Mouse (Mus musculus) heart, embryonic 16.5 days (tissue): ENCODE data around the gene Hebp1. TPM values are rescaled to one million over a fixed set of nuclear protein-coding genes. Genes with fewer than 3 reads are reported as not detected.
A peak's percentile ranks its signal among the peaks of the same experiment; 100 is the strongest.

Experiments used
- ATAC-seq: fragments of 200-750 bp; cut with Nextera tagmentation; replicated peaks from 2 replicates; pipeline ENCODE4 v1.8.0; 2017; ENCODE audit warnings: moderate number of reproducible peaks; ENCODE audit not compliant: insufficient read depth, low FRiP score; ENCODE audit errors: extremely low read depth
- H3K27ac ChIP-seq: fragments of 300-500 bp; sonication (generic); 2 replicates; pipeline ENCODE4 v1.5.1; 2014; ENCODE audit warnings: mild to moderate bottlenecking, low read length, control low read depth, moderate library complexity
- H3K27me3 ChIP-seq: fragments of 300-500 bp; sonication (generic); 2 replicates; pipeline ENCODE4 v1.6.1; 2014; ENCODE audit warnings: low read length, mixed read lengths; ENCODE audit not compliant: control insufficient read depth, insufficient read depth
- H3K36me3 ChIP-seq: fragments of 300-500 bp; sonication (generic); 2 replicates; pipeline ENCODE4 v1.6.1; 2014; ENCODE audit not compliant: control insufficient read depth, insufficient read depth
- H3K4me1 ChIP-seq: fragments of 300-500 bp; sonication (generic); 2 replicates; pipeline ENCODE4 v1.6.1; 2014; ENCODE audit warnings: low read length, mixed read lengths; ENCODE audit not compliant: control insufficient read depth, insufficient read depth
- H3K4me2 ChIP-seq: fragments of 300-500 bp; sonication (generic); 2 replicates; pipeline ENCODE4 v1.6.1; 2014; ENCODE audit warnings: low read depth, mild to moderate bottlenecking, control low read depth, low read length
- H3K4me3 ChIP-seq: fragments of 300-500 bp; sonication (generic); 2 replicates; pipeline ENCODE4 v1.5.1; 2014; ENCODE audit warnings: mild to moderate bottlenecking, control low read depth, low read length
- H3K9ac ChIP-seq: fragments of 300-500 bp; sonication (generic); 2 replicates; pipeline ENCODE4 v1.6.1; 2014; ENCODE audit warnings: low read length, control low read depth
- H3K9me3 ChIP-seq: fragments of 300-500 bp; sonication (generic); replicated peaks from 2 replicates; pipeline ENCODE4 v1.6.1; 2016; ENCODE audit warnings: low read length; ENCODE audit not compliant: control insufficient read depth
- WGBS: fragments of 180-500 bp; shearing (Covaris S2); extraction: QIAGEN DNeasy Blood & Tissue Kit; methylation state at CpG from one replicate; pipeline ENCODE4 v1.1.7; 2014; 5-methylcytosine and 5-hydroxymethylcytosine counted together
- polyA plus RNA-seq: library from polyadenylated mRNA; unstranded; fragments of >200 nt; fragmentation: Nextera tagmentation; extraction: Ambion mirVana; gene quantifications from 2 replicates; pipeline ENCODE4 v1.2.1, GENCODE M21; 2015

Hebp1 gene
- 11.9 and 15.1 TPM in 2 replicates for polyA plus RNA-seq

DNA sequence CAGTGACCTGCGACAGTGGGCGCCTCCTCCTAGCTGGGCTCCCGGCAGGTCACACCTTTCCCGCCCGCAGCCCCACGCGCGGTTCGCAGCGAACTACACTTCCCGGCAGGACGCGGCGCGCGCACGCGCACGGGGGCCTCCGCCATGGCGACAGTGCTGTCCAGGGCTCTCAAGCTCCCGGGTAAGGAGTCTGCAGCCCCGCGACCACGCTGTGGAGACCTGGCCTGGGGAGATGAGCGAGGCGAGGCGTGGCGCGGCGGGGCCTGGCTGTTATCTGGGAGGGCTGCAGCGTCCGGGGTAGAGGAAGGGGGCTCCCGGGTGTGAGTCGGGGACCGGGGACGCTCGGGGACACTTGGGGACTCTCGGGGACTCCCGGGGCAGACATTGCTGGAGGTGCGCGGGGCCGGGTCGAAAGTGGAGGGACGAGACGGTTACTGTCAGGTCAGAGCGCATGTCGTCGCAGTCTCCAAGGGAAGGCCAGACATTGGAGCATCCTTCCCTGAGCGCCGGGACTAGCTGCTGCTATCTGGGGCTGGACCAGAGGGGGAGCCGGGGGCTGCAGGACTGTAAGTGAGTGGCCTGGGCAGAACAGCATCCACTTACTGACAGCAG lies at the start of gene Hebp1, which contains the start of gene Fam234b:
Gene Hebp1 (minus strand): TSS at position 102 of the 612 bp plus-strand sequence.
Gene Fam234b (plus strand): TSS at position 57 of the 612 bp plus-strand sequence.
- ATAC-seq: peak; percentile 86
- under 1% methylated on average over 52 of the region's 52 CpGs for WGBS
- no peaks in the 10 kb centered on the region for H3K9me3 ChIP-seq
- H3K27me3 ChIP-seq: no peaks in the 10 kb centered on the region
- H3K4me2 ChIP-seq: peak within 1 kb of the TSS; percentile 95
- peak within 1 kb of the TSS; percentile 88 for H3K4me3 ChIP-seq
- H3K4me1 ChIP-seq: peaks cover 6% of the 10 kb centered on the region
- H3K36me3 ChIP-seq: no peaks in the 10 kb centered on the region
- H3K27ac ChIP-seq: peak within 1 kb of the TSS; percentile 56
- H3K9ac ChIP-seq: peak within 1 kb of the TSS; percentile 88

DNA sequence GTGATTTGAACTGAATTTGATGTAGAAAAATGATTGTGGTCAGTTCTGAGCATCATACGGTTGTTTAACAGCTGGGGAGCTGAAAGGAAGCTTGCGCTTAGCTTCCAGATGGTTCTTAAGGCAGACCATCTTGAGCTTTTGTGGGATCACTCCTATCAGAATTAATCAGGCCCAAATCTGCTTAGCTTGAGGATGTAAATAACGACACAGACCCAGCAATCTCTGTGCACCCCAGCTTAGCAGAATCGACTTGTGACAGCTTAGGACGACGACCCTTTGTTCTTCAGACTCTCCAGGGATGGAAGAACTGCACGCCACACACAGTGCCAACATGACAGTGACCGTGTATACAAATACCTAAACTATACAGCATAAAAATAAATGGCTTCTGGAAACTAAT lies 47.8 kb upstream of the Hebp1 start:
- no peaks in the 10 kb centered on the region for H3K9me3 ChIP-seq
- no peak overlapping the region for H3K9ac ChIP-seq
- no peak overlapping the region for H3K27ac ChIP-seq
- WGBS: 75% methylated on average over 8 of the region's 8 CpGs
- no peak overlapping the region for H3K4me3 ChIP-seq
- H3K36me3 ChIP-seq: no peaks in the 10 kb centered on the region
- no peak for ATAC-seq
- no peak overlapping the region for H3K4me2 ChIP-seq
- H3K27me3 ChIP-seq: no peaks in the 10 kb centered on the region; the same call in 1 of the 2 replicates
- peaks cover 12% of the 10 kb centered on the region for H3K4me1 ChIP-seq

DNA sequence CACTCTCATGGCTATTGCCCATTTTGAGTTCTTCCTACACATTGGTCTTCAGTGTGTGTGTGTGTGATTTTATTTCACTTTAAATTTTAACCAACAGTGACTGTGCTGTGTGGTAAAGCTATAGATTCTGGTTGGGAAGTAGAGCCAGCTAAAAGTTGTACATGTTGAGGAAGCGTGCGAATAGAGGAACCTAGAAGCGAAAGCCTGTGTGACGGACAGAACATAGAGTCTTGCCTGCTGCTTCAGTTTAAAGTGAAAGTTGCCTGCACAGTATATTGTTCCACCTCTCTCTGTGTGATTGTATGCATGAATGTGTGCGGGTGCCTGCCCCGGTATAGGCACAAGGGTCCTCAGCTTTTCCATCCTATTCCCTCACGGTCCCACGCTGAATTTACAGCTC lies 42.5 kb upstream of the Hebp1 start:
- Histone ChIP-seq H3K9me3 (no peaks in the 10 kb centered on the region), H3K27ac (no peak overlapping the region), H3K4me1 (peaks cover 13% of the 10 kb centered on the region), H3K36me3 (no peaks in the 10 kb centered on the region), H3K4me2 (no peak overlapping the region), H3K27me3 (no peaks in the 10 kb centered on the region), H3K9ac (no peak overlapping the region), H3K4me3 (no peak overlapping the region)
- ATAC-seq: no peak
- 91% methylated on average over 8 of the region's 8 CpGs for WGBS

DNA sequence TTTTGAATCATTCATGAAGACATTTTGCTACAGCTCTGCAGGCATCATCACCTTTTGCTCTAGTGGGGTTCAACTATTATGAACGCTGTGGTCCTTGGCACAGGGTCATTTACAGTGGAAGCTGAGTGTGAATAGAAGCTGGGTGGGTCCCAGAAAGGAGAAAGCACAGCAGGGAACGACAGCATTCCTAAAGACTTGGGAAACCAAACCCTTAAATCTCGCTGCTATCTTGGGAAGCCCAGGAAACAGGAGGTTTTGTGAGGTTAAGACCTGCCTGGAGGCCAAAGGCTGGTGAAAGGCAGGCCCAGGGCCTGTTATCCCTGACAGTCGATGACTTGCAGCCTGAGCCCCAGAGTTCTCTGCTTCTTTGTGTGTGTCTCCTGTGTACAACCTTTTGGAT lies 40.4 kb upstream of the Hebp1 start:
- H3K4me2 ChIP-seq: no peak overlapping the region
- H3K36me3 ChIP-seq: no peaks in the 10 kb centered on the region; the same call in 1 of the 2 replicates
- H3K9ac ChIP-seq: no peak overlapping the region
- no peak for ATAC-seq
- no peaks in the 10 kb centered on the region for H3K27me3 ChIP-seq
- WGBS: 39% methylated on average over 4 of the region's 4 CpGs
- H3K9me3 ChIP-seq: no peaks in the 10 kb centered on the region
- no peak overlapping the region for H3K4me3 ChIP-seq
- H3K4me1 ChIP-seq: peaks cover 13% of the 10 kb centered on the region
- no peak overlapping the region for H3K27ac ChIP-seq

DNA sequence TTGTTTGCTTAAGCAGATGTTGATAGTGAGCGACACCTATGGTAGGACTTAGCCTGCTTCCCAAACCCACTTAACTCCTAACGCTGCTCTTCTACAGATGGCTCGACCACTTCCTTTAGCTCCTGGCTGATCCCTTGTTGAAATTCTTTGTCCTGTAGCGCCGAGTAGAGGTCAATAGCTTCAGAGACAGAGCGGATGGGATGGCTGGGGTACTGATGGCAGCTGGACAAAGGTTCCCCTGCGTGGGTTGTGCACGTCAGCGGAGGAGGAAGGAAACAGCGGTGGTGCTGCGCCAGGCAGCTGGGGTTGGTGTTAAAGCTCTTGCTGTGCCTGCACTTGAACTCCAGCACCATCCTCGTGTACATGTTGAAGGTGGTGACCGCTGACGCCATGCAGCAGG lies 39.5 kb upstream of the Hebp1 start:
- ATAC-seq: 0 out of 2 replicates have a peak, but pooled peaks have one; percentile 15
- no peak overlapping the region for H3K9ac ChIP-seq
- WGBS: 37% methylated on average over 14 of the region's 14 CpGs
- no peak overlapping the region for H3K4me3 ChIP-seq
- no peaks in the 10 kb centered on the region for H3K9me3 ChIP-seq
- H3K36me3 ChIP-seq: no peaks in the 10 kb centered on the region; the same call in 1 of the 2 replicates
- no peak overlapping the region for H3K4me2 ChIP-seq
- no peak overlapping the region for H3K27ac ChIP-seq
- H3K27me3 ChIP-seq: no peaks in the 10 kb centered on the region
- peaks cover 13% of the 10 kb centered on the region for H3K4me1 ChIP-seq

DNA sequence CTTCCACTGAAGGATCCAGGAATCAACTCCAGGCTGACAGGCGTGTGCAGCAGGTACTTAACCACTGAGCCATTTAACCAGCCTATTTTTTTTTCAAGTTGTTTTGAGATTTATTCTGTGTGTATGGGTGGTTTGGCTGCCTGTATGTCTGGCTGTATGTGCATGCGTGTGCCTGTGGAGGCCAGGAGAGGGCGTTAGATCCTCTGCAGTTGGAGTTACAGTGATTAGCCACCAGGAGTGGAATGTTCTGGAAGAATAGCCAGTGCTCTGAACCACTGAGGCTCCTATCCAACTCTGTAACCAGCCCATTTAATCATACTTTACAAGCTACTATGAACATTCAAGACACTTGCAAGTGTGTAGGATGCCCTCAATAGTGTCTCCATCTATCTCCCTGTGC lies 38.8 kb upstream of the Hebp1 start:
- Histone ChIP-seq H3K27me3 (no peaks in the 10 kb centered on the region), H3K4me1 (peaks cover 13% of the 10 kb centered on the region), H3K27ac (no peak overlapping the region), H3K36me3 (no peaks in the 10 kb centered on the region; the same call in 1 of the 2 replicates), H3K4me2 (no peak overlapping the region), H3K9me3 (no peaks in the 10 kb centered on the region), H3K4me3 (no peak overlapping the region), H3K9ac (no peak overlapping the region)
- ATAC-seq: no peak
- WGBS: 86% methylated on average over 3 of the region's 3 CpGs

DNA sequence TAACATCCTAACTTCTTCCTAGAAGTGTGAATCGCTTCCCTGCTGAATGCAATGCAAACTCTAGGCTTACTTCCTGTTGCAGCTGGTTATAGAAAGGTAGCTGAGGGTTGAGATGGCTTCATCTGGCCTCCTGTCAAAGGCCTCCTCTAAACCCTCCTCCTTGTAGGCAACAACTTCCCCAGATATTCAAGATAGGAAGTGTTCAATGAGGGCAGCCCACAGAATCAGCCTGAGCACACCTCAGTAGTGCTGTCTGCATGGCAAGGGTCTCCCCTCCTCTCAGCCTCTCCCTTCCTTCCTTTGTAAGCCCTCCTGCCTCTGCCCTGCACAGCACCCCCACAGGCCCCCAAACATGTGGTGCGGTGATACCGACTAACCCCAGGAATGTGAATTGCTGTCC lies 37.9 kb upstream of the Hebp1 start:
- no peak overlapping the region for H3K4me3 ChIP-seq
- H3K4me1 ChIP-seq: peaks cover 8% of the 10 kb centered on the region
- ATAC-seq: no peak
- H3K27ac ChIP-seq: no peak overlapping the region
- H3K36me3 ChIP-seq: no peaks in the 10 kb centered on the region; the same call in 1 of the 2 replicates
- no peaks in the 10 kb centered on the region for H3K27me3 ChIP-seq
- WGBS: 88% methylated on average over 3 of the region's 3 CpGs
- H3K9me3 ChIP-seq: no peaks in the 10 kb centered on the region
- no peak overlapping the region for H3K4me2 ChIP-seq
- no peak overlapping the region for H3K9ac ChIP-seq

DNA sequence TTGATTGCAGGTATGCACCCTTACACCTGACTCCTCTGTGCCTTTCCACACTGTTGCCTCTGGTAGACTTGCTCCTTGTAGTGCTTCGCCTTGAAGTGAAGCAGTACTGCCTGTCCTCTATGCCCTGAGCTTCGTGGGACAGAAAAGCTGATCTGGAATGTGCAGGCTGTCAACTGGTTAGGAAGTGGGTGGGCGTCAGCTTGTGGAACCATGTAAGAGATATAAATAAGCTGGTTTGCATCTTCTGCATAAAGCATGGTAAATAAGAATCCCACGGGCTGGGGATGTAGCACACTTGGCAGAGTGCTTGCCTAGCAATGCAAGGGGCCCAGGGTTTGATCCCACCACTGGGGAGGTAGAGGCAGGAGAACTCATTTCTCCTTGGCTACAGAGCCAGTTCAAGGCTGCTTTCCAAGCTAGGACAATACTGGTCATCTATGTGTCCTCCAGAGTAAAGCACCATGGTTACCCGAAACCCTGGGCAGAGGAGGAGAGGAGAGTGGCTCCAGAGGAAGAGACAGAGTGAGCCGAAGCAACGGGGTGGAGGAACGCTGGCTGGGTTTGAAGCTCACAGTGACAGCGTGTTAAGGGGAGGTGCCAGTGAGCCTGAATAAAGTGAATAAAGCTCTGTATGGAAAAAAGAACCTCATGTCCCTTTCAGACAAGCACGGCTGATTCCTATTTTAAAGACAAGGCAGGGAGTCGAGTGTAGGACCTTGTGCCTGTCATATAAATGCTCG lies 34.8 kb upstream of the Hebp1 start:
- H3K27me3 ChIP-seq: no peaks in the 10 kb centered on the region
- H3K4me2 ChIP-seq: no peak overlapping the region
- no peak for ATAC-seq
- H3K4me3 ChIP-seq: no peak overlapping the region
- H3K4me1 ChIP-seq: peaks cover 8% of the 10 kb centered on the region
- H3K27ac ChIP-seq: no peak overlapping the region
- no peak overlapping the region for H3K9ac ChIP-seq
- H3K36me3 ChIP-seq: peaks cover 2% of the 10 kb centered on the region; the same call in 1 of the 2 replicates
- no peaks in the 10 kb centered on the region for H3K9me3 ChIP-seq
- WGBS: 69% methylated on average over 12 of the region's 12 CpGs

DNA sequence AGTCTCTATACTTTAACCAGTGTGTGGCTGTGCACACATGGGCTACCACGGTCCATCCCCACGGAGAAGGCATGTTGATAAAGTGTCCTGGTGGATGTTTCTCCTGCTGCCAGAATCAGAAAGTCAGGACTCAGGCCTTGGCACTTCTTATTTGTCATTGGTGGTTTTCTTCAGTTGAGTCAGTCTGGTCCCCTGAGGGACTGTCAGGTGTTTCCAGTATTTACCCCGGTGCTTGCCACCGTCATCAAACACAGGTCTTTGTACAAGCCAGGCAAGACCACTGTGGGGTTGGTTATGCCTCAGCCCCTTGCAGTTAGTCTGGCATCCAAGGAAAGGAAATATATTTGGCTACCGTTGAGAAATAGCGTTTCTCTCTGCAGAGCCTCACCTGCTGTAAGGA lies 32.8 kb upstream of the Hebp1 start:
- 82% methylated on average over 6 of the region's 6 CpGs for WGBS
- no peaks in the 10 kb centered on the region for H3K9me3 ChIP-seq
- no peak overlapping the region for H3K4me3 ChIP-seq
- no peak for ATAC-seq
- no peak overlapping the region for H3K27ac ChIP-seq
- no peak overlapping the region for H3K4me2 ChIP-seq
- H3K4me1 ChIP-seq: no peaks in the 10 kb centered on the region
- no peak overlapping the region for H3K9ac ChIP-seq
- no peaks in the 10 kb centered on the region for H3K27me3 ChIP-seq
- H3K36me3 ChIP-seq: peaks cover 4% of the 10 kb centered on the region
